Mouse (Mus musculus): Measurements from ENCODE around the gene Ccl7. TPM values are rescaled to one million over a fixed set of nuclear protein-coding genes. Genes with fewer than 3 reads are reported as not detected.

The Ccl7 gene
- polyA plus RNA-seq, 1 experiment = 1.2 TPM

DNA sequence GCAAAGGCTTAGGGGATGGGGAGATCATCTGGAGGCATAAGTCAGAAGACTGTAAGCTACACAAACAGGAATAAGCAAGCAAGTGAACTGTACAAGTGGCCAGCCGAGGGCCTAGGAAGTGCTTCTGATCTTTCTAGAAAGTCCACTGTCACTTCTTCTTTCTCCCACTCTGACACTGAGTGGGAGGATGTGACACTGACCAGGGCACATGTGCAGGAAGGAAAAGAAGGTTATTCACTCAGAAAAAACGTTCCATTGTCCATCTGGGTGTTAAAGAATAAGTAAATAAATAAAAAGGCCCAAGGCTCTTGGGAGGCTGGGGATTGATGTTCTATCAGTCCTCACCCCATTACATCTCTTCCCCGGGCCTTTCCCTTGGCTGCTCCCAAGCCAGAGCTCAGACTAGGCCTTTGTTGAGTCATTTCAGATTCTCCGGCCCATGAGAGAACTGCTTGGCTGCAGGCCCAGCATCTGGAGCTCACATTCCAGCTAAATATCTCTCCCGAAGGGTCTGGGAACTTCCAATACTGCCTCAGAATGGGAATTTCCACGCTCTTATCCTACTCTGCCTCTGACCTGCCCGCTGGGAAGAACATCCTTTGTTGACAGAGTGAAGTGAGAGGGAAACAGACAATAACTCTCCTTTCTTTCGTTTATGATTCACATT is 12.7 kb upstream of the Ccl7 start:
- 27% methylated on average over 8 of the region's 8 CpGs for WGBS
- peak; percentile 1 for DNase-seq (ENCODE audit: low read depth, low spot score)

- 84% methylated on average over 7 of the region's 7 CpGs for WGBS
- no peak for DNase-seq (ENCODE audit: low read depth, low spot score)
Measured at GRCm38 (mm10) chr11:82034446-82034845, 11.1 kb upstream of the Ccl7 start.

DNA sequence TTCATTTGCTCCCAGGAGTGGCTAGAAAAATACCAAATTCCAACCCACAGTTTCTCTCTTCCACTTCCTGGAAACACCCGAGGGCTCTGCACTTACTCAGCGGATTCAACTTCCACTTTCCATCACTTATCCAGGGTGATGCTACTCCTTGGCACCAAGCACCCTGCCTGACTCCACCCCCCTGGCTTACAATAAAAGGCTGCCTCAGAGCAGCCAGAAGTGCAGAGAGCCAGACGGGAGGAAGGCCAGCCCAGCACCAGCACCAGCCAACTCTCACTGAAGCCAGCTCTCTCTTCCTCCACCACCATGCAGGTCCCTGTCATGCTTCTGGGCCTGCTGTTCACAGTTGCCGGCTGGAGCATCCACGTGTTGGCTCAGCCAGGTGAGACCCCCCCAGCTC is 10.2 kb upstream of the Ccl7 start, which contains the start of gene Ccl2:
Gene Ccl2 (plus strand): TSS at position 216 of the 400 bp plus-strand sequence.
- 25% methylated on average over 5 of the region's 5 CpGs for WGBS
- DNase-seq (ENCODE audit: low read depth, low spot score) = peak; percentile 4

- DNase-seq (ENCODE audit: low read depth, low spot score) = no peak
- 85% methylated on average over 2 of the region's 2 CpGs for WGBS
Measured at GRCm38 (mm10) chr11:82035857-82036256, 9.7 kb upstream of the Ccl7 start.

- DNase-seq (ENCODE audit: low read depth, low spot score) = no peak
- WGBS = 16% methylated on average over 2 of the region's 2 CpGs
Measured at GRCm38 (mm10) chr11:82038535-82038934, 7.0 kb upstream of the Ccl7 start, which contains the start of gene Gm17268. Gene Gm17268, minus strand, starts transcription at chr11:82038562.

GRCm38 (mm10) chr11:82039132-82039660 is 6.3 kb upstream of the Ccl7 start:
- no peak for DNase-seq (ENCODE audit: low read depth, low spot score)
- WGBS = 35% methylated on average over 3 of the region's 3 CpGs

DNA sequence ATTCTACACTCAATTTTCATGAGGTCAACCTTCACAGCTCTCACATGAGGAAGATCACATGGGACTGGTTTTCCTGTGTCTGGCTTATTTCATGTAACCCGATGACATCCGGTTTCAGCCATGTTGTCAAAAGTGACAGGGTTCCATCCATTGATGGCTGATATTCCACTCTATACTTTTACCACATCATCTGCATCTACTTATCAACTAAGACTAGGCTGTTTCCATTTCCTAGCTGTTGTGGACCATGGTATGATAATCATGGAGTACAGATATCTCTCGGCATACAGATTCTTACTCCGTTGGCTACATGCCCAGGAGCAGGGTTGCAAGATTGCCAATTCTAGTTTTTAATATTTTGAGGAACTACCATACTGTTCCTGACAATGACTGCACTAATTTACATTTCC is 3.8 kb upstream of the Ccl7 start:
- 73% methylated on average over 4 of the region's 4 CpGs for WGBS
- no peak for DNase-seq (ENCODE audit: low read depth, low spot score)

- WGBS = 35% methylated on average over 6 of the region's 6 CpGs
- DNase-seq (ENCODE audit: low read depth, low spot score) = peak; percentile 36
Measured at GRCm38 (mm10) chr11:82047746-82048415, 2.4 kb downstream of the Ccl7 start.

GRCm38 (mm10) chr11:82053849-82054248 is 8.3 kb downstream of the Ccl7 start:
- no peak for DNase-seq (ENCODE audit: low read depth, low spot score)
- WGBS = 69% methylated on average over 7 of the region's 7 CpGs

- no peak for DNase-seq (ENCODE audit: low read depth, low spot score)
- WGBS = 60% methylated on average over 6 of the region's 6 CpGs
Measured at GRCm38 (mm10) chr11:82057646-82058045, 12.1 kb downstream of the Ccl7 start, which contains the start of gene Ccl11. Gene Ccl11, plus strand, starts transcription at chr11:82057823.

DNA sequence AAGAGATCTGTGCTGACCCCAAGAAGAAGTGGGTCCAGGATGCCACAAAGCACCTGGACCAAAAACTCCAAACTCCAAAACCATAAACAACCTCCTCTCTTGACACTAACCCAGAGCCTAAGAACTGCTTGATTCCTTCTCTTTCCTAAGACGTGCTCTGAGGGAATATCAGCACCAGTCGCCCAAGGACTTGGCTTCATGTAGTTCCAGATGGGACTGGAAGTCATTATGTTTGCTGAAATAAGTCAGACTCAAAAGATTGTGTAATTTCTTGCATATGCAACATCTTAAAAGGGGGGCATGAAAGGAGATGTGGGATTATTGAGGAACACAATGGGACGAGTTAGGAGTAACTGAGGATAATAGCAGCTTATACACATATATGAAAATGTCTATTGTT is 16.7 kb downstream of the Ccl7 start:
- 66% methylated on average over 3 of the region's 3 CpGs for WGBS
- no peak for DNase-seq (ENCODE audit: low read depth, low spot score)

GRCm38 (mm10) chr11:82063454-82063853 is 17.9 kb downstream of the Ccl7 start:
- DNase-seq (ENCODE audit: low read depth, low spot score) = no peak
- 73% methylated on average over 2 of the region's 2 CpGs for WGBS

DNA sequence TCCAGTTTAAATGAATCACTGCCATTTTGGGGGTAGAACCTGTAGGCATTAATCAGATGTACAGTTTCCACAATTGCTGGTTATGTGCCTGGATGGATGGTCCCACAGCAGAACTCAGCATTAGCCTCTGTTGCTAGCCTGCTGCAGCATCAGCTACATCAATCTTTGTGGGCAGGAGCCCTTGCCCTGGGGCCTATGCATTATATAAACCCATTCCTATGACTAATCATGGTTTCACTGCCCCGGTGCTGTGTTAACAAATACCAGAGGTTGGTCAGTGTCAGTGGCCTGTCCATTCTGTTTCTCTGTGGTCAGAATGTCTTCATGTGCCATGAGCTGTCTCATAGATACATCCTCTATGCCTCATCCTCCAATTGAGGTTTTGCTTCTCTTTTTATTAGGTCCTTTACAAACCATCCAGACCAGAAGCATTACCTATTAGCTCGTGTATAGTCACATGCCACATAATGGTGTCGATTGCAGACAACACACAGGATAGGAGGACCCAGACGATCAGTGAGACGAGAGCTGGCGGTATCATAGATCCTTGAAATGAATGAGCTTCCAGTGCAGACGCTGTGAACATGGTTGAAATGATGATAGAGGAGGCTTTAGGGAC is 21.6 kb downstream of the Ccl7 start:
- WGBS = 80% methylated on average over 7 of the region's 7 CpGs
- no peak for DNase-seq (ENCODE audit: low read depth, low spot score)

GRCm38 (mm10) chr11:82071076-82071475 is 25.6 kb downstream of the Ccl7 start:
- DNase-seq (ENCODE audit: low read depth, low spot score) = no peak
- WGBS = 69% methylated on average over 3 of the region's 3 CpGs

DNA sequence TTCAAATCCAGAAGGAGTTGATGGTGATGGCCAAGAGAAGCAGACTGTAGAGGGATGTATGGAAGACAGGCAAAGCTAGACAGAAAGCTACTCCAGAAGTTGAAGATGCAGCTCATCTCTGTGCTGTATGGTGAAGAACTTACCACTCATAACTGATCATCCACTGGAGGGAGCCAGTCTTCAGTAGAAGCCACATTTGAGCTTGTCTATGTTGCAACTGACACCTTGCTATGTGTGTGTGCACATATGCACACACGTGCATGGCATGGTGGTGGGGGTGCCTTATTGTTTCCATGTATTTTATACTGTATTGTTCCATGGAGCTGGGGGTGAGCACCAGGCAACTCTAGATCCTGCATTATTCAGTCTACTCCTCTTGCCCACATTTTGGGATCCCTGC is 26.9 kb downstream of the Ccl7 start:
- DNase-seq (ENCODE audit: low read depth, low spot score) = no peak
- WGBS = 56% methylated on average over 1 of the region's 1 CpGs

DNA sequence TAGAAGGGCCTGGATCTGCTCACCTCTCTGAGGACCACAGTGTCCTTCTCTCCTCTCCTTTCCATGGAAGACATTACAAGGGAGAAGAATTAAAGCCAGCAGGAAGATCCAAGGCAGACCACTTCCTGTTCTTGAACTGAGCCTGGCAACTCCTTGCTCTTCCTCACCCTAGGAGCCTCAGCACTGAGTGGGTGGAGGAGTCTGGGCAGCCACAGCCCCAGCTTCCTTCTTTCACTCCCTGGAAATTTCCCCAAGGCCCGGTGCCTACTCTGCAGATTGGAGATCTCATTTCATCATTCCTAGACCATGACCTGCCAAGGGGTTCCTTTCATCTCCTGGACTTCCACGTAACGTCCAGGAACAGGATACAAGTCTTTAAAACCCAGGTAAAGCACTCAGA is 27.5 kb downstream of the Ccl7 start:
- WGBS = 64% methylated on average over 3 of the region's 3 CpGs
- DNase-seq (ENCODE audit: low read depth, low spot score) = no peak

DNA sequence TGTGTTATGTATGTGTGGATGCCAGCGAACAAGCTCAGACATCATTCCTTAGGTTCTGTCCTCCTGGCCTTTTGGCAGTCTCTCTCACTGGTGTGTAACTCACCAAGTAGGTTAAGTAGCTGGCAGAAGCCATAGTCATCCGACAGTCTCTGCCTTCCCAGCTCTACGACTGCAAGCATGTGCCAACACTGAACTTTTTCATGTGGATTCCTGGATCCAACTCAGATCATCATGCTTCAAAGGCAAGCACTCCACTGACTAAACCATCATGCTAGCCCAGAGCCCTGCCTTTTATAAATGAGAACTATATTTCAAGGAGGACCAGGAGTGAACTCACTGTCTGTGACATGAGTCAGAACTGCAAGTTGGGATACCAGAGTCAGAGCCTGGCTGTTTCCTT is 28.2 kb downstream of the Ccl7 start:
- WGBS = 74% methylated on average over 3 of the region's 3 CpGs
- DNase-seq (ENCODE audit: low read depth, low spot score) = no peak

DNA sequence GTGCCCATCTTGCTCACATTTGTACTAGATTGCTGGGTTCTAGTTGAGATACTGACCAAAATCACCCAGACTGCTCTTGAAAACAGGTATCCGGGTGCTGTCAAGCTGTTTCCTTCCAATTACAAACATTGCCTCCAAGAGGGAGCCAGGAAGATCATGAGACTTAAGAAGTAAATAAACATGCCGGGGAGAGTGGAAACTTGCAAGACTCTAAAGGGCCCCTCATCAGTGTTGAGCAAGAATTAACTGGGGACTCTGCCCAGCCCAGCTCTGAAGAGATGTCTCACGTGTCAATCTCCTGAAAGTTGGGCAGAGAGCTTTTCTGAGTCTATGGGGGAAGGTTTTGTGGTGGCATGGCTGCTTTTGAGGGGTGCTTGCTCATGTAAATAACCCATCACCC is 31.5 kb downstream of the Ccl7 start:
- WGBS = 39% methylated on average over 3 of the region's 3 CpGs
- DNase-seq (ENCODE audit: low read depth, low spot score) = no peak

DNA sequence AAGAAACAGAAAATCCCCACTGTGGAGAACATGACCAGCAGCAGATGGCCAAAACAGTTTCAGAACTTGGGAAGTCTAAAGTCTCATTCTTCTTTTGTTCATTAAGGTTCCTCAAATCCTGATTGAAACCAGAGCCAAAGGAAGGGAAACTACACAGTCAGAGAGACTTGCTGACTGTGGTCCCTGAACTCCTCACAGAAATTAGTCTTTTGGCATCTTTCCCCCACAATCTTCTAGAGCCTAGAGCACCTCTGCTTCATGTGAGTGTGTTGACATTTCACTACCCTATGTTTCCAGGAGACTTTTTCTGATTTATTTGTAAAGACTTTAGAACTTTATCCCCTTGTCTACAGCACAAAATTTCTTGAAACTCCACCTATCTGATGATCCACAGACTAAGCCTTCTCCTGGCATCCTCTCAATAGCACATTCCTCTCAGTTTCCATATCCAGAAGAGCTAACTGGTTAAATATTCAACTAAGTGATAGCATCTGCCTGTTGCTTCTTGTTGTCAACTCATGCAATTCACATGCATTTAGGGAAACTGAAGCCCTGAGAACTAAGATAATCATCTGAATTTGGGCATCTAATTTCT is 32.7 kb downstream of the Ccl7 start:
- DNase-seq (ENCODE audit: low read depth, low spot score) = no peak

DNA sequence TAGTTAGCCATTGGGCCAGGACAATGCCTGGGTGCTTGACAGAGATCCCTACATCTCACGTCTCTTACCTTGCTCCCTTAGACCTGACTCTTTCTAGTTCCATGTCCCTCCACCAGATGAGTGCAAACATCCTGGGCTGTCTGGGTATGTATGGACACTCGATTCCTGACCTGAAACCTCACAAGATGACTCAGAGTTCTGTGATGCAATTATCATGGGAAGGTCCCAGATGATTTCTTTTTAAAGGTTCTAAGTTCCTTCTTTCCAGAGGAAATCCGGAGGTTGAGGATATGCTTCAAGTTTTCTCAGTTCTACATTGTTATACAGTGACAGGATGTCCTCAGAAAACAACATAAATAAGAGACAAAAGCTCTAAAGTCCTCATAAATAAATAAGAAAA is 35.4 kb downstream of the Ccl7 start:
- WGBS = 64% methylated on average over 3 of the region's 3 CpGs
- DNase-seq (ENCODE audit: low read depth, low spot score) = no peak

Measured in large intestine, adult 2 months (tissue).